Mouse (Mus musculus) B cell, adult 62 days (primary cell): ENCODE measurements around the gene Gm43518. TPM values are rescaled to one million over a fixed set of nuclear protein-coding genes. Genes with fewer than 3 reads are reported as not detected.

Experiments used
- total RNA-seq: library from RNA; stranded (reverse); gene quantifications from 4 replicates; pipeline ENCODE4 v1.2.4, GENCODE M21; 2023

Gm43518 gene
- total RNA-seq, result 1.4 to 2.4 TPM (median 1.6 TPM) in 3 of 4 replicates, not detected in the other

DNA sequence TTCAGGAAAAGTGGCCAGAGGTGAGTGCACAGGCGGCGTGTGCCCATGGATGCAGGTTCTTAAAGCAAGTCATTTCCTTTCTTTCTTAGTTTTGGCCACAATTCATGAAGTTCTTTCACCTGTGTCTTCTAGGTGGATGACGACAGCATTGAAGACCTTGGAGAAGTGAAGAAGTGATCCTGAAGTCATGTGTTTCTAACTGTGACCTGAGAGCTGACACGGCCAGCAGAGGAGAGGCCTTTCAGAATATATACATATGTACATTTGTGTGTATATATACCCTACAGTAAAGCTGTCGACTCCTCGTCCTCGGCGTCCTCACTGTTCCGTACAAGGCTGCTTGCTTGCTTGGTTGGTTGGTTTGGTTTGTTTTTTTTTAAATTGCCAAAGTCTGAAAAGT is at the start of gene Gm43518:
Gene Gm43518, plus strand, starts transcription at position 301 of the 400 bp plus-strand sequence.

DNA sequence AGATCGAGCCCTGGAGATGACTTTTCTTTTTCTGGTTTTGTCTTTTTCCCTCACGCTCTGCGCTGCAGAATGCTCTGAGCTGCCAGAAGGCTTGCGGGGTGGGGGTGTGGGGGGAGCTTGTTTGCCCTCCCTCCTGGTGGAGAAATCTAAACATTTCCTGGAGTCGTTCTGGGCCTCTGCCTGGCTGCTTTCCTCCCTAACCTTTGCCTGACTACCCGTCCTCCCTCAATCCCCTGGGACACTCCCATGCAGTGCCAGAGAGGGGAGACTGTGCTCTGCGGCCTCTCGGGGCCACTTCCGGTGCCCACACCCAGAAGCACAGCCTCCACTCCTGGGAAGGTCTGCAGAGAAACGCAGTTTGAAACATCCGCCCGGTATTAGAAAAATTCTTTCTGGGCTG is 47.3 kb upstream of the Gm43518 start, which contains the start of gene Hcar1:
Gene Hcar1, minus strand, starts transcription at position 93 of the 400 bp plus-strand sequence.

GRCm38 (mm10) chr5:123906976-123907630 is 20.1 kb upstream of the Gm43518 start, which contains the start of gene Denr:
TSS of gene Denr (plus strand) at chr5:123907175.

GRCm38 (mm10) chr5:123930508-123930989 is 3.3 kb downstream of the Gm43518 start, which contains the start of gene Ccdc62:
TSS of gene Ccdc62 (plus strand) at chr5:123930679.

DNA sequence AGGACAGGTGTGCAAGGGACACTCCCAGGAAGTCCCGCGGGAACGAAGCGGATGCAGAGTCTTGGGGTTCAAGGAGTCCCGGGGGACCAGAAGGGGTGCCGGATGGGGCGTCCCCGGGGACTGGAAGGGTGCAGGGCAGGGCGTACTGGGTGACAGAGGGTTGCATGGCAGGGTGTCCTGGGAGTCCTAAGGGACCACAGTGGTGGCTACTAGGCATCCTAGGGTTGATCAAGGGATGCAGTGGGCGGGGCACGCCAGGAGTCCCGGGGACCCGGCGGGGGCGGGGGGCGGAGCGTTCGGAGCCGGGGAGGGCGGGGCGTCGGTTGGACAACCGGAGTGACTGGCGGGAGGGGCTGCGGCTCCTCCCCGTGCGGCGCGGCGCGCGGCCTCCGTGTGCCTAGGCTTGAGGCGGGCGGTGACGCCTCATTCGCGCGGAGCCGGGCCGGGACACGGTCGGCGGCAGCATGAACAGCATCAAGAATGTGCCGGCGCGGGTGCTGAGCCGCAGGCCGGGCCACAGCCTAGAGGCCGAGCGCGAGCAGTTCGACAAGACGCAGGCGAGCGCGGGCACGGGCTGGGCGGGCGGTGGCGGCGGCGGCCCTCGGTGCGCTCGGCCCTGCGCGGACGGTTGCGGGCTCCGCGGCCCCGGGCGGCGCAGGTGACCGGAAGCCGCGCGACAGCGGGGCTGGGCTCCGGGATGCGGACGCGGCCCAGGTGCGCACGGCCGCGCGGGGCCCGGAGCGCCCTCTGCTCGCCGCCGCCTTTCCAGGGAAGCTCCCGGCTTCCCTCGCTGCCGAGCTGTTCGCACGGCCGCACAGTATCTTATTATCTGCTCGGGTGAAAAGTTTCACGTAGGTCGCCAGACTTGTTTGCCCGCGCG is 46.3 kb downstream of the Gm43518 start, which contains the start of gene Hip1r:
Gene Hip1r, plus strand, starts transcription at position 330 of the 880 bp plus-strand sequence.

Other genes starting within 250 kb of the Gm43518 start
- gene Clip1, start 242.8 kb upstream of the Gm43518 start, total RNA-seq, result 24.8 to 28.9 TPM (median 25.7 TPM) in 4 replicates
- gene Zcchc8, start 206.3 kb upstream of the Gm43518 start, total RNA-seq, result 73.5 to 83.3 TPM (median 77.5 TPM) in 4 replicates
- gene Rsrc2, start 178.0 kb upstream of the Gm43518 start, total RNA-seq, result 260 to 275 TPM (median 271 TPM) in 4 replicates
- 1.2 to 1.8 TPM (median 1.5 TPM) in 4 replicates for gene Kntc1, start 177.7 kb upstream of the Gm43518 start, total RNA-seq
- 0.56 to 0.79 TPM (median 0.60 TPM) in 3 of 4 replicates, not detected in the other for gene Hcar2, start 61.9 kb upstream of the Gm43518 start, total RNA-seq
- not detected in 4 replicates for gene Hcar1, start 47.4 kb upstream of the Gm43518 start, total RNA-seq
- gene Denr, start 20.2 kb upstream of the Gm43518 start, total RNA-seq, result 36.6 to 47.0 TPM (median 39.1 TPM) in 4 replicates
- gene Ccdc62, start 3.3 kb downstream of the Gm43518 start, total RNA-seq, result 4.3 to 5.6 TPM (median 5.4 TPM) in 4 replicates
- gene Hip1r, start 46.2 kb downstream of the Gm43518 start, total RNA-seq, result 239 to 258 TPM (median 251 TPM) in 4 replicates
- gene Vps37b, start 104.9 kb downstream of the Gm43518 start, total RNA-seq, result 147 to 182 TPM (median 159 TPM) in 4 replicates
- gene Abcb9, start 168.4 kb downstream of the Gm43518 start, total RNA-seq, result 2.8 to 4.7 TPM (median 4.4 TPM) in 4 replicates
- gene Ogfod2, start 184.9 kb downstream of the Gm43518 start, total RNA-seq, result 16.5 to 20.5 TPM (median 18.1 TPM) in 4 replicates
- gene Arl6ip4, start 188.7 kb downstream of the Gm43518 start, total RNA-seq, result 31.6 to 39.8 TPM (median 37.1 TPM) in 4 replicates